Mouse (Mus musculus) embryo, embryonic 10 days (tissue): ENCODE measurements around the gene Arap2.

Experiments
- DNase-seq: peaks from one replicate; pipeline ENCODE4 v3.0.0-alpha.2; 2015; ENCODE audit warnings: low spot score

Arap2 gene

DNA sequence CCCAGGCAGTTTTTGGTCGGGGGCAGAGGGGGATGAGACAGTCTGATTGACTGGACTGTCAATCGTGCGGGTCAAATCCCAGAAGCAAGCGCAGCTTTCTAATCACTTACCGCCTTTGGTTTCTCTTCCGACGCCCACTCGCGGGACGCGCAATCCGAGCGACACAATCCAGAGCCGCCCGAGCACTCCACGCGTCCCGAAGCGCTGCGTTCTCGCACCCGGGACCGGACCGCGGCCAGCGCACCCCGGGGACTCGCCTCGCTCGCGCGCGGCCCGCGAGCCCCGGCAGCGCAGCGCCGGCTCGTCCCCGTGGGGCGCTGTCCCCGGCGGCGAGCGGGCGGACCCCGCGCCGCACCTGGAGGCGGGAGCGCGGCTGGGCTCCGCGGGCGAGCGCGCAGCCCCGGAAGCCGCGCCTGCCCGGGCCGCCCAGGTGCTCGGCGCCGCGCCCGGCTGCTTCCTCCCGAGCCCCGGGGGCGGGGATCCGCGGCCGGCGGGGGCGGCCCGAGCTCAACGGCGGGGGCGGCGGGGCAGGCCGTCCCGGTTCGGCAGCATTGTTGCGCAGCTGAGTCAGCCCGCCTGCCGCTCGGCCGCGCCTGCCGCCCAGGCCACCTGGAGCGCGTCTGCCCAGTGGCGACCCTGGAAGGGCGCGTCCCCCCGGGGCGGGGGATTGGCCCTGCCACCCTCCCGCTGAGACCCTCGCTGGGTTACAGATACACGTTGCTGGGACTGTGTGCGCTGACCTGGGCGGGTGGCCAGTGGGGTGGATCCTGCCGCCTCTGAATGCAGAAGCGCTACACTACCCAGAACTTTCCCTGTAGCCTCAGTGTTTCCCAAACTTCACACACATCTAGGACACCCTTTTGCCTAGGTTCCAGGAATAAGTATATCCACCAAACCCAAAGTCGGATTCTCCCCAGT lies at the start of gene Arap2:
TSS of gene Arap2 (minus strand) at position 376 of the 918 bp plus-strand sequence.
- DNase-seq, result peak; percentile 43

DNA sequence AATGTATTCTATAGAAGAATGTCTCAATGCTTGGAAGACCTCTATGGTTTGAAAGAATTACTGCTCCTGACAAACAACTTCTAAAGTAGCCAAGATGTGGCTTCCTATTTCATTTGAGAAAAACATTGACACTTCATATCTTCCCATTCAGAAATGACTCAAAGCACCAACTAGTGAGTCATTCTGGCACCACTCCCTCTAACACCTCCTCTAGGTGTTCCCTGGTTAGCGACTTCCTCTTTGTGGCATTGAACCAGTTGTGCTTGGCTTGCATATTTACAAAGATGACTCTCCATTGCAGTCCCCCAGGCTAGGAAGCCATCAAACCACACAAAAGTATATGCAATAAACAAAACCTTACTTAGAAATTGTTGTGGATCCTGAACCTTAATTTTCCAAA lies 49.8 kb upstream of the Arap2 start:
- no peak for DNase-seq

DNA sequence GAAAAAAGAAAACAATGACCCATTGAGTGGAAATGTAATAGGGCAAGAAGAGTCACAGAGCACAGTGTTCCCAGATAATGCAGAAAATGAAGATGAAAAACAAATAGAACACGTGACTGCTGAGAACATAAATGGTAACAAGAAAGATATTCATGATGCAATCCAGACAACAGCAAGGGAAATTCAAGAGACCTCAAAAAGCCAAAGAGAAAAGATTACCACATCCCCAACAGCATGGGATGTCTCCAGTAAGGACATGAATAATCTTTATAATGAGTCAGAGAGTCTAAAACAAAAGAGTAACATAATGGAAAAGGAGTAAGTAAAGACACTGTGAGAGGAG lies 48.1 kb upstream of the Arap2 start:
- no peak for DNase-seq

DNA sequence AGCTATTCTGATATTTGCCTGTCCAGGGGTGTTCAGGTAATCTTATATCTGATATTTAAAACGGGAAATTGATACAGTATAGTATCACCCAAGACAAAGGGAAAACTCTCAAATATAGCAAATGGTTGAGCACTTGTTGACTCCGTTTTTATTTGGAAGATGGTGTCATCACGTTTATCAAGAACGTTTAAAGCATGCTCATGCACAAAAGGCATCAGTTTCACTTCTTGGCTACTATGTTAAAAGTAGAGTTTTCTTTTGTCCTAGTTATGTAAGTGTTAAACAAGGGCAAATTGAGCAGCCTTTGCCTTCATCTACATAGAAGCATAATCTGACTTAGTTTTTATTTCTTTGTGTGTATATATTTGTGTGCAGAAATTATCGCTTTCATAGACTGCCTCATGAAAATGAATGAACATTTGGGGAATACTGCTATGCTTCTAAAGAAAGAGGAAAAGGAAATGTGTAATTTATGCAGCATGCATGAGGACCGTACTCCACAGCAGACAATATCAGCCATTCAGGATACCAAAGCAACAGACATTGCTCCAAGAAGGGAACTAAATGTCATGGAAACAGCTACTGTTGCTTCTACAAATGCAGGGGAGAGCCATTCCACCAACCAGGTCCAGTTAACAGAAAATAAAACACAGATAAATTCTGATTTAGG lies 47.6 kb upstream of the Arap2 start, which contains the start of gene Dthd1:
TSS of gene Dthd1 (plus strand) at position 422 of the 670 bp plus-strand sequence.
- DNase-seq, result no peak

DNA sequence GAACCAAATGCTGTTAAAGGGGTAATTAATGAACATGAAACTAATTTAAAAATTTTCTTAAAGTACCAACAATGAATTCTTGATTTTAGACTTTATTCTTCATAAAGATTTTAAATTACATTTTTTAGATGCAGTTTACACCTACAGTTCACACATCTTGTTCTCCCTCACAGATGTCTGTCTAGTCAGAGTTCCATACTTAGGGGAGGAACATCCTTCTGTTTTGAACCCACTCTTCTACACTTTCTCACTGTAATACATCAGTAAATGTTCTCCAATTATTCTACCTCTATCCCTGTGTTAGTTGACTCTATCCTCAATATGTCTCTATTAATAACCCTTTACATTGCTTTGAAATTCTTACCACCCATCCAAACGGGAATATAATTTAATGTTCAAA lies 26.8 kb upstream of the Arap2 start:
- DNase-seq, result no peak

DNA sequence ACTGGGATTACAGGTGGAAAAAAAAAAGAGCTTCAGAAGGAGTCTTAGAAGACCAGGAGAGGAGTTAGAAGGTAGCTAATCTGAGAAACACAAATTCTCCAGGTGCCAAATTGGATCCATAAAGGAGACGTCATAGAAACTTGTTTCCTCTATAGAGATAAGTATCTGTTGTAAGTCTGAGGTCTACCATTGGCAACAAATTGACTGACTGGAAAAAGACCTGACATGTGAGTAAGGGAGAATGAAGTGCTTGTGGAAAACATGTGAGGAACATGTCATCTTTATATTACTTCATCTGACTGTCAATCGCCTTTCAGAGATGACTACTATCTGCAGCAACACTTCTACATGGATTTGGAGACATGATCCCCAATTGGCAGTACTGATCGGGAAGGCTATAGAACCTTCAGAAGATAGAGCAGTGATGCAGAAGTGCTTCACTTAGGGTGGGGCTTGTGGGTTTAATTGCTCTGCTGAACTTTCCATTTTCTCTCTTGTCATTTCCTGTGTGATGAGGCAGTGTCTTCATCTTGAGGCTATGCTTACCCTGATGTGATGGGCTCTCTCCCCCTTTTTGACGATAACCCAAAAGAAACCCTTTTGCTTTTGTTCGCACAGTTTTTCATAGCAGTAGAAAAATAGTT lies 25.1 kb upstream of the Arap2 start:
- no peak for DNase-seq

DNA sequence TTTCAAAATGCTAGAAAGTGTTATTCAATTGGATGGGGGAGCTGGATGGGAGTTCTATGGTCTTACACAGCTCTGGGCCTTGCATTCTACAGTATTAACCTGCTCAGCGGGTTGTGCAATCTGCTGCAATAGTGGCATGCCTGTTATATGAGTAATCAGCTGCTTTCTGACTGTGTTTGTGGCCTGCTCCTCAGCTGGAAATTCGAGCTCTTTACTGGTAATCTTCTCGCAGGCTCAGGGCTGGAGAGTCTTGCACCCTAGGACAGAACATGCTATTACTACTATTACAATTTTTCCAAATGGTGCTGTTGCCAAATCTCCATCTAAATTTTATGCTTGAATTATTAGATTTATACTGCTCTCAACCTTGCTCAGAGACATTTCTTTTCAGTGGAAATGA lies 20.9 kb upstream of the Arap2 start:
- no peak for DNase-seq

DNA sequence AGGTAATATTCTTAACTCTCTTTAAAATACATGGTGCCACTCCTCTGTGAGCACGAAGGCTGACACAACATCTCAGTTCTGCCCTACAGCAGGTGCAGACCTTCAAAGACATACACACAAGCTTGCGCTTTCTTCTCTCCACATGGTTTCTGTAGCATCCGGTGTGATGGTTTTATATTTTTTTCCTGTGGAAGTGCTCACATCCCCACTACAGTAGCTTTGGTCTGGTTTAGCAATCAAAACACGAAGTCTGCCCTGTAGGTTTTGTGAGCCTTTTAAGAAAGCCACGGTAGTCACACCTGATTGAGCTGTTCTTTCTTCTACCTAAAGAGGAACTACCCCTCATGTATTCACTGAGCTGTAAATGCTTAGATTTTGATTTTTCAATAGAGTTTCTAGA lies 12.7 kb upstream of the Arap2 start:
- no peak for DNase-seq

DNA sequence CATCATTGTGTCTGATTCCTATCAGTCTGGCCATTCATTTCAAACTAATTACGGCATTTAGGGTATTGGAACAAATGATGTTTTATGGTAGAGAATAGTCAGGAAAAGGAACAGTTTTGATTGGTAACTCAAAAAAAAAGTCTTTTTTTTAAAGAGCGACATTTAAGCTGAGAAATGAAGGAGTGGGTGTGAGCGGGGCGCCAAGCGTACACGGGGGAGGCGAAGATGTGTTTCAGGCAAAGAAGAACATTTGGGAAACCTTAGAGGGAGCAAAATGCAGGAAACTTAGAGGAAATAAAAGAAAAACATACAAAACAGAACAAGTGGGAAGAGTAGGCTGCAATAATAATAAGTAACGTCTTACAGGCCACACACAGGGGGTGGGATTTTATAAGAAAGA lies 11.8 kb upstream of the Arap2 start:
- no peak for DNase-seq

DNA sequence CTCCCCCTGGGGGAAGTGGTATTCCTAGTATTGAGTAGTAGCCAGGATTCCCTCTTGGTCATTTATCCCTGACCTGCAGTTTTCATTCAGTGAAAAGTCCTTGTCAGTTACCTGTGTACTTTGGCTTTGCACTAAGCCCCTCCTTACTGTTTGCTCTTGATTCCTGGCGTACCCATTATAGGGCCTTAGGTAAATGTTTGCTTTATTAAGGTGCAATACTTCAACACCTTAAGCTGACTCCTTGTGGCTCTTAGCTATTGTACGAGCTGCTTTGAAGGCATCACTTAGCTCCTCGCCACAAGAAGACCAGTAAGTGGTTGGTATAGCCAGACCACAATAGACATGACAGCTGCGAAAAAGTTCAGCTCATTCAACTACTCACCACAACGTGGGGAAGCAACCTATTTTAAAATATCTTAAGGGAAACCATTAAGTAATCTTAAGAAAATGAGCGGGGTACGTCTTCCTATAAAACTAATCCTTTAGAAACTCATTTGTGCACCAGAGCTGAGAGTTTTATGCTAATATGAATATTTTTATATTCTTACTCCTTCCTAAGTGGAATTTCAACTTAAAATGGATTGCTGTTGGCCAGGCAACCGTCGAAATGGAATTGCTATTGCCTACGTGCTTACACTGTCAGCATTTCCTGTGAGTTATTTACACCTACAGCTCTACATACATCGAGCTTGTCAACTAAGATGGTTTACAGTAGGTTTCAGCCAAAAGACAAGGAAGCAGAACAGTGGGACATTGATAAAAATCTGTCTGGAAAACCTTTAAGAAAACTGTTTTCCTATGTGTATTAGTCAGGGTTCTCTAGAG lies 6.0 kb upstream of the Arap2 start:
- DNase-seq, result no peak

DNA sequence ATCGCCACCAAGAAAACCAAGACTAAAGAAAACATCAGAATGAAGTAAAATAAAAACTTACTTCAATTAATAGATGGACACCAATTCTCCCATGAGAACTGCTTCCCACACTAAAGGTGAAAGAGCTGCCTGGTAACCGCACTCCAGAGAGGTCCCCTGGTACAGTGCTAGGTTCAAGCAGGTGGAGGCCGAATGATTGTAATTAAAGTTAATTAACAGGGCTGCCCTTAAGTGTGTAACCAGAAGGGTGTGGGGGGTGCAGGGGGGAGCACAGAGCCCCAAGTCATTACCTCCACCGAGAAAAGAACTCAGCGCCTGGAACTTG lies 538 bp downstream of the Arap2 start:
- DNase-seq, result no peak

DNA sequence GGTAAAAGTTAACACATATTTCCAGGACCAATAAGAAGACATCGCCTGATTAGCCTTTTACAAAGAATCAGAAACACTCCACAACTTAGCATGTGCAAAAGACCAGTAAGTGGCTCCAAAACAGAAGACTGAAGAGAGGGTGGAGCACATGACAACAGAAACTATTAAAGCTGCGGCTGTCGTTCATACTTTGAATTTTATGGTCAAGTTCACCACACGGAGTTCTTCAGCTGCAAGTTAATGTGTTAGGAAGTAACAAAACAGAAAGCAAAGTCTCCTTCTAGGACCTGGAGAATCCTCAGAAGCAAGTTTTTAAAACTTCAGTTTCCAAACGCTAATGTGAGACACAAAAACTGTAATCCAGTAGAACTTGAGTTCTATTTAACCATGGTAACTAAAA lies 1.8 kb downstream of the Arap2 start:
- DNase-seq, result no peak

DNA sequence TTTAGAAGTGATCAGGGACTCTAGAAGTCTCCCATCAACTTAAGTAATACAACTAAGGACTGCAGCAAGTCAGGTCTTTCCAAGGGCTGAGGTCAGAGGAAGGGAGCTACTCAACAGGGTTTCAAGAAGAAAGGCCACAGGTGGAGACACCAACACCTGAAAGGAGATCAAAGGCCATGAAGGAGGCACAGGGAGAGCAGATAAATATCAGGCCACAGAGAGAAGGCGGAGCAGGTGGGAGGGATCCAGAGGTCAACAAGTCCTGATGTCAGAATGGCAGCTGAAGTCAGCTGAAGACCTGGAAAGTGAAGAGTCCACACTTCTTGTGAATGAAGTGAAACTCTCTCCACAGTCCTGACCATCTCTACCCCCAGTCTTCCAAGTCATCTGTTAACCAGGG lies 2.9 kb downstream of the Arap2 start:
- DNase-seq, result no peak

DNA sequence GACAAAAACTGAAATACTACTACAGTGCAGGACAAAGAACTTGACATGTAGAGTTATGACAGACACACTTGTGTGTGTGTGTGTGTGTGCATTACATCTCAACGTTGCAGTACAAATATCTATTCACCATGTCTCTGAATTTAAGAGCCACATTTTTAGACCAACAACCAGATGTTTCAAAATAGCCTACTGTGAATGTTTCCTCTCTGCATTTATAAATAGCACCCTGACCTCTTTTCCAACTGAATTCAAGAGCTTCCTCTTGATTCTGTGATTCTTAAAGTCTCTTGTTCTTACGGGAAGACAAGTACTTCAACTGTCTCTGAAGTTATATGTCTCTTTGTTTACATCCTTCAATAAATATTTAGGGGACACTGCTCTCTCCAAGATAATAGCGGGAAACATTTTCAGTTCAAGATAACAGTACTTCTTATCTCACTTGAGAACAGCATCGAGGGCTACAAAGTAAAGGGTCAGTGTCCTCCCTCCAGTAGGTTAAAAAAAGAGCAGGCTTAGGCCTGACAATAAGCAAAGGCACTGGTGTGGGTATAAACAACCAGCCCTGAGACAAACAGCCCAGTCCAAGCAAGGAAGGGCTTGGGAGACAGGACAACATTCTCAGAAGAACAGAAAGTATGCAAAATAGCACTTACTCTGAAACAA lies 3.5 kb downstream of the Arap2 start:
- no peak for DNase-seq

DNA sequence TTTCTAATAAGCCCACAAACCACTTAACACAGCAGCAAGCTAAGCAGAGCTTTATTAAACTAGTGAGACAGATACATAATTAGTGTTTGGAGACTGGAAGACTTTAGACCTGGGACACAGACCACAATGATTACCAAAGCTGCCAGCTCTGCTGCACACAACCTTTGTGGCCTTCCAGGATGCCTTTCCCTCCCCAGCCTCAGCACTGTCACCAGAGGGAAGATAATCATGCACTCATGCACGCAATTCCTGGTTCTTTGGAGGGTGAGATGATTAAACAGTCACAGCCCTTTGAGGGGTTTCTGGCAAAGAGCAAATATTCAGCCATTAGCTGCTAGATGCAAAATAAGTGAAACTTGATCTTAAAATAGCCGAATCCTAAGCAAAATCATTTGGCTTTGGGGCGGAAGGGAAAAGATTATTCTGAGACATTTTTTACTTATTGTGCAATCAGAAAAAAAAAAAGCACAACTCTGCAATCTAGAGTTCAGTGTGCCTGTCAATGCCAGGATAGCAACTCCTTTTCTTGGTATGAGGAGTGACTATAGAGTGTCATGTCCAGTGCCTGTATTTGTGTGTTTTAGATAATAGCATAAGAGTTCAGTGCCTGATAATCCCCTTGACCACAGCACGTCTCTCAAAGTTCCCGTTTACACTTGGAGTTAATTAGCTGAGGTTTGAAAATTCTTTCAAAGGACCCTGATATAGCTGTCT lies 5.0 kb downstream of the Arap2 start:
- no peak for DNase-seq

DNA sequence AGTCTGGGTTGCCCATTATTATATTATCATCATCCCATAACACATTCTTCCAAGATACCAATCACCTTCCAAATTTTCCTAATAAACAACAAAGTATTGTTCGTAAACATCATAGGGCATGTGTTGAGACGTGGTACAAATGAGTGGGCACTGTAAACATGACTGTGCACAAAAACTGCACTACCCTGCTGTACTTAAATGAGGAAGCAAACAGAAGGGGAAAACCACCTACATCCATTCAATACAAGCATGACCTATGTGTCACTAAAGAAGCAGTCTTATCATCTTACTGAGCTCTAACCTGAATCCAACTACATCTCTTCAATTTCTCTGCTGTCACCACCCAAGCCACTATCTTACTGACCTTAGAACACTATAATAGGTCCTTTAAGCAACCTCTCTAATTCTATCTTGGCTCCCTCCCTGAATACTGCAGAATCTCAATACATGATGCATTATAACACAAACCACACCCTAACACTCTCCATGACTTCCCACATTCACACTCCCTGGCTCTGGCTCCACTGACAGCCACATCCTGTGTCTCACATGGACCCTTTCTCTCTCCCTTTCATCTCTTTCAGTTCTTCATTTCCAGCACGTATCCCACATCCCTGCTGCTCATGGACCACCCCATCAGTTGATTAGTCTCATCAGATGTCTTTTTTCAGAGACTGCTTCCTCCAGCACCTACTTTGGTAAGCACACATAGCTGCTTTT lies 10.0 kb downstream of the Arap2 start:
- no peak for DNase-seq

DNA sequence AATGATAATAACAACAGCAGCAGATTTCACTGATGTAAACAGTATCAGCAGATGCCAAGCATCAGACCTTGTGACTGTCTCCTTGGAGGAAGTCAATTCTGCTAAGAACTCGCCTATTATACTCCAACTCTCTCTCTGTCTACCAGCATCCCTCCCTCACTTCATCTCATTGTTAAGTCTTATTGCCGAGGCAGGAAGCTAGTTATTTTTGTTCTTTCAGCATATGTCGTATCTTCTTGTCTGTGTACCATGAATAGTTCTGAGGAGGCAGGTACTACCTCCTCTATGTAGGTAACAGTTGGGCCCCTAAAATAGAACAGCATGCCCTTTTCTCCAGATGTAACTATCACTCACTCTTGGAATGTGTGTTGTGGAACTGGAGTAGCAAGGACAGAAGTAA lies 13.0 kb downstream of the Arap2 start:
- no peak for DNase-seq

DNA sequence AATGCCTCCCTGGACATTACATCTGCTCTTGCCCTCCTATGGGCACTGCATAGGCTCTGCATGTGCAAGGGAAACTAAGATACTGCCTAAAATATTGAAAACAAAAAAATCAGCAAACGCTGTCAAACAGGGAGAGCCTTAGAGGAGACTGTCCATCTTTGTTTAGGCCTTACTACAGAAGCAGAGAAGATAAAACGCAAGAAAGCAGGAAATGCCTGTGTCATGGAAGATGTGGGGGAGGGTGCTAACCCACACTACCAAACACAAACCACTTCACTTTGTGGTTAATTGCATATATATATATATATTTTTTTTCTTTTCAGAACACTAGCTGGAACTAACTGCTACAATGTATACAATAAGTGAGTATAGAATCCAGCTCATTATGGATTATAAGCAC lies 14.3 kb downstream of the Arap2 start:
- DNase-seq, result no peak

DNA sequence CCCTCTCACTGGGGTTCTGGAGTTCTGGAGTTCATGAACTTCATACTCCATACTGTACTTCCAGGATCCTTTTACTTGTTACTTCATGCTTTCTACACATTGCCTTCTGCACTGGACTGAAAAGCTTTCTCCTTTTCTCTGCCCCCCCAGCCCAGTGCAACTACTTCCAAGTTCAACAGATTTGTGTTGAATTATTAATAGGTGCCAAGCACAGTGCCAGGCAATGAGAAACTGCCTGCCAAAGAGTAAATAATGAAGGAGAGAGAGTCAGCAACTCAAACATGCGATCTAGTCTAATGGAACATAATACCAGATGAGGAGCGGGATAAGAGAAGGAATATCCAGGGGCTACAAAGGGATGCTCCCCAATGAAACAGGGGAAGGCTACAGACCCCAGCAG lies 17.8 kb downstream of the Arap2 start:
- DNase-seq, result no peak

DNA sequence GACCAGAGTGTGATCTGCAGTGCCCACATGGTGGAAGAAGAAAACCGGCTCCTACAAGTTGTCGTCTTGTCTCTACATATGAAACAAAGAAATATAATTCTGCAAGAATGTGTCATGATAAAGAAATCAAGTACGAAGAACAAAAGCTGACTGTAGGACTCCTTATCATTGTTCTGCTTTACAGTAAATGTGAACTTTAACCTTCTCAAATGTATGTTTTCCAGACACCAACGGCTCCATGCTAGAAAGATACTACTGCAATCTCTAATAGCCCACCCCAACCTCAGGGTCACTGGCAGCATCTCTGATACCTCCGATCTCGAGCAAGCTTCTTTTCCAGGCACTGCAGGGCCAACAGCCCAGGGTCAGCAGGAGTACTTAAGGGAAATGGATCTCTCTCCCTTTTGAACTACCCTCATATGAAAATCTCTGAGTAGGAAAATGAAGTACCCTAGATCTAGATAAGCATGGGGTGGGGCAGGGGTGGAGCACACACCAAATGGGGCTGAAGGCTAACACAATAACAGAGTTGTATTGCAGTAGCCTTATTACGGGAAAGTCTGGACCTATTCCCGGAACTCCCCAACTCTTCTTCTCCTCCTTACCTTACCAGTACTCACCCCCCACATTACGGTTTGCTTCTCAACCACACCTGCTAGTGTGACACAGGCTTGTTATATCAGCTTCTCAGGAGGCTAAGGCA lies 22.6 kb downstream of the Arap2 start:
- DNase-seq, result no peak
